10 mouse cellular contexts compared by ENCODE assay signal in the genomic region with DNA sequence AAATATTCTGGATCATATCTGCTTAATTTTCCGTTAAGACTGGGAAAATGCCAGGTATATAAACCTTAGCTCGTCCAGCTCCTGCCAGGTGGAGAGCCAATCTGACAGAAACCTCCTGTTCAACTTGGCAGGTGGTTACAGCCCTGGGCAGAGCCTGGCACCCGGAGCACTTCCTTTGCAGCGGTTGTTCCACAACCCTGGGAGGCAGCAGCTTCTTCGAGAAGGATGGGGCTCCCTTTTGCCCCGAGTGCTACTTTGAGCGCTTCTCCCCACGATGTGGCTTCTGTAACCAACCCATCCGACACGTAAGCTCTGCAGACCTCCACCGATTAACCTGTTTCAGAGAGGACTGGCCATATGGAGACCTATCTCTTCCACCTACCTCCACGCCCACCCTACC. TPM values are rescaled to one million over a fixed set of nuclear protein-coding genes. Genes with fewer than 3 reads are reported as not detected.
DNase-seq lines count a peak whose midpoint lies in the region; ATAC-seq and TF ChIP-seq lines count a peak whose summit lies in the region.
"Had no signal": no experiment of that assay in that cellular context is flagged by ENCODE, and none has a peak within 500 bp of the region (broad histone marks: within the 10 kb centered on the region; RNA-seq: fewer than 3 reads in every experiment).

No protein-coding gene starts in this region.

- TF ChIP-seq CTCF in lung, adult 2 months (IDR thresholded peaks at IDR 0.05; ENCODE audit: insufficient read depth, low read length), result no peak

- 56% methylated on average over 12 of the region's 12 CpGs for WGBS in lung, embryonic 15.5 days
- 57% methylated on average over 12 of the region's 12 CpGs for WGBS in lung, adult 2 months
- 57% methylated on average over 12 of the region's 12 CpGs for WGBS in forebrain, embryonic 12.5 days
- 50% methylated on average over 12 of the region's 12 CpGs for WGBS in limb, embryonic 14.5 days

- no peaks in the 10 kb centered on the region for H3K9me3 ChIP-seq in lung, embryonic 15.5 days
- H3K9me3 ChIP-seq in forebrain, embryonic 12.5 days, result no peaks in the 10 kb centered on the region
- H3K9me3 ChIP-seq in limb, embryonic 14.5 days (ENCODE audit: control insufficient read depth, low read length), result no peaks in the 10 kb centered on the region
- H3K9me3 ChIP-seq: heart, embryonic 15.5 days had no signal

- H3K36me3 ChIP-seq in lung, embryonic 15.5 days, result peaks cover 34% of the 10 kb centered on the region
- H3K36me3 ChIP-seq in forebrain, embryonic 12.5 days (replicated peaks), result no peaks in the 10 kb centered on the region; the same call in 1 of the 2 replicates
- H3K36me3 ChIP-seq in limb, embryonic 14.5 days (ENCODE audit: control insufficient read depth, insufficient read depth, low read length), result peaks cover 27% of the 10 kb centered on the region

- intact Hi-C loops in left cerebral cortex, postnatal 36 days (cut with DNase I), result no loop called here

- H3K4me1 ChIP-seq in lung, embryonic 15.5 days, result peaks cover 47% of the 10 kb centered on the region
- peaks cover 9% of the 10 kb centered on the region for H3K4me1 ChIP-seq in lung, adult 2 months (ENCODE audit: control insufficient read depth, insufficient read depth, low read length)
- peaks cover 23% of the 10 kb centered on the region for H3K4me1 ChIP-seq in forebrain, embryonic 12.5 days
- peaks cover 18% of the 10 kb centered on the region for H3K4me1 ChIP-seq in limb, embryonic 14.5 days (ENCODE audit: control insufficient read depth, insufficient read depth, low read length)

- H3K4me3 ChIP-seq in lung, embryonic 15.5 days, result peak overlapping the region; percentile 20
- H3K4me3 ChIP-seq in lung, adult 2 months (replicated peaks; ENCODE audit: extremely low read depth, low read depth, low read length), result no peak overlapping the region
- peak overlapping the region; percentile 32 for H3K4me3 ChIP-seq in forebrain, embryonic 12.5 days (replicated peaks)
- 0 out of 2 replicates have a peak overlapping the region, but pooled peaks have one; percentile 15 for H3K4me3 ChIP-seq in limb, embryonic 14.5 days (replicated peaks; ENCODE audit: low read length)
- H3K4me3 ChIP-seq: heart, embryonic 15.5 days had no signal

- no peak for TF ChIP-seq POLR2A in lung, adult 2 months (IDR thresholded peaks at IDR 0.05; ENCODE audit: borderline replicate concordance, extremely low read depth, low read depth, low read length)
- no peak for TF ChIP-seq POLR2A in limb, embryonic 14.5 days (IDR thresholded peaks at IDR 0.05; ENCODE audit: borderline replicate concordance, extremely low read depth, insufficient read depth, insufficient read length)

- H3K27me3 ChIP-seq in lung, embryonic 15.5 days, result no peaks in the 10 kb centered on the region
- peaks cover 50% of the 10 kb centered on the region for H3K27me3 ChIP-seq in forebrain, embryonic 12.5 days
- no peaks in the 10 kb centered on the region for H3K27me3 ChIP-seq in limb, embryonic 14.5 days (ENCODE audit: control insufficient read depth, insufficient read depth, low read length)
- H3K27me3 ChIP-seq: heart, embryonic 15.5 days had no signal

- H3K9ac ChIP-seq in lung, embryonic 15.5 days, result no peak overlapping the region
- H3K9ac ChIP-seq in forebrain, embryonic 12.5 days, result no peak overlapping the region; the same call in 1 of the 2 replicates
- H3K9ac ChIP-seq in limb, embryonic 14.5 days (ENCODE audit: low read depth, low read length, severe bottlenecking), result peak overlapping the region; percentile 13; the same call in 1 of the 2 replicates
- H3K9ac ChIP-seq: heart, embryonic 15.5 days; liver, embryonic 14.5 days had no signal

- DNase-seq in lung, adult 2 months, result no peak
- DNase-seq in limb, embryonic 14.5 days (ENCODE audit: low spot score), result no peak
- peak; percentile 38 for DNase-seq in thymus, postnatal 25 days
- DNase-seq in left cerebral cortex, postnatal 36 days (ENCODE audit: low spot score in 2 of 2), result no peak
- DNase-seq in adrenal gland, adult 8-10 months, result no peak

- no peak overlapping the region for H3K27ac ChIP-seq in lung, embryonic 15.5 days
- H3K27ac ChIP-seq in forebrain, embryonic 12.5 days, result no peak overlapping the region
- no peak overlapping the region for H3K27ac ChIP-seq in limb, embryonic 14.5 days (replicated peaks; ENCODE audit: low read depth, low read length)
- H3K27ac ChIP-seq: heart, embryonic 15.5 days; liver, embryonic 14.5 days had no signal

- ATAC-seq in lung, embryonic 15.5 days (ENCODE audit: borderline replicate concordance, extremely low read depth, low FRiP score, low TSS enrichment), result no peak
- ATAC-seq in forebrain, embryonic 12.5 days (ENCODE audit: low FRiP score), result no peak
- ATAC-seq in limb, embryonic 14.5 days (ENCODE audit: low FRiP score, low read depth), result no peak

- H3K4me2 ChIP-seq in lung, embryonic 15.5 days, result peak overlapping the region; percentile 46
- H3K4me2 ChIP-seq in forebrain, embryonic 12.5 days, result peak overlapping the region; percentile 66
- H3K4me2 ChIP-seq in limb, embryonic 14.5 days (replicated peaks; ENCODE audit: low read depth, low read length, severe bottlenecking), result peak overlapping the region; percentile 45

RNA-seq across cellular contexts. Expression of a gene that starts 5.3 kb away (rescaled TPM):
- polyA plus RNA-seq in lung, embryonic 15.5 days (2015; fragmentation: Nextera tagmentation; extraction: Ambion mirVana), result 173 and 178 TPM in 2 replicates
- 131 and 150 TPM in 2 replicates for polyA plus RNA-seq in lung, adult 2 months (2012; rRNA removed)
- polyA plus RNA-seq in forebrain, embryonic 12.5 days (2016; fragmentation: Nextera tagmentation; extraction: Ambion mirVana), result 24.0 and 27.7 TPM in 2 replicates
- polyA plus RNA-seq in limb, embryonic 14.5 days (2012; rRNA removed), result 46.0 and 55.5 TPM in 2 replicates
- 51.2 and 55.4 TPM in 2 replicates for polyA plus RNA-seq in limb, embryonic 14.5 days (2014; fragmentation: Nextera tagmentation; extraction: Ambion mirVana)
- total RNA-seq in left cerebral cortex, postnatal 36 days (2021), result 10 to 100 TPM; 19.0 to 22.6 TPM
- 10 to 100 TPM; 17.0 to 24.2 (median 20.5) TPM for total RNA-seq in adrenal gland, adult 8-10 months (2022)

RNA-seq across cellular contexts. Expression of a gene that starts 13.5 kb away (rescaled TPM):
- 0.15 and 0.19 TPM in 2 replicates for polyA plus RNA-seq in lung, embryonic 15.5 days (2015; fragmentation: Nextera tagmentation; extraction: Ambion mirVana)
- 0.09 and 0.24 TPM in 2 replicates for polyA plus RNA-seq in lung, adult 2 months (2012; rRNA removed)
- polyA plus RNA-seq in forebrain, embryonic 12.5 days (2016; fragmentation: Nextera tagmentation; extraction: Ambion mirVana), result not detected in 2 replicates
- 0.04 TPM in 1 of 2 replicates, not detected in the other for polyA plus RNA-seq in limb, embryonic 14.5 days (2012; rRNA removed)
- not detected in 2 replicates for polyA plus RNA-seq in limb, embryonic 14.5 days (2014; fragmentation: Nextera tagmentation; extraction: Ambion mirVana)
- not detected for total RNA-seq in left cerebral cortex, postnatal 36 days (2021)
- not detected for total RNA-seq in adrenal gland, adult 8-10 months (2022)
- polyA plus RNA-seq: cortical plate, adult 2 months; heart, embryonic 15.5 days had no signal

RNA-seq across cellular contexts. Expression of a gene that starts 14.1 kb away (rescaled TPM):
- polyA plus RNA-seq in lung, embryonic 15.5 days (2015; fragmentation: Nextera tagmentation; extraction: Ambion mirVana), result 8.2 and 9.1 TPM in 2 replicates
- 2.4 and 3.1 TPM in 2 replicates for polyA plus RNA-seq in lung, adult 2 months (2012; rRNA removed)
- polyA plus RNA-seq in forebrain, embryonic 12.5 days (2016; fragmentation: Nextera tagmentation; extraction: Ambion mirVana), result 11.7 and 12.0 TPM in 2 replicates
- polyA plus RNA-seq in limb, embryonic 14.5 days (2012; rRNA removed), result 3.2 and 3.4 TPM in 2 replicates
- 8.1 and 8.8 TPM in 2 replicates for polyA plus RNA-seq in limb, embryonic 14.5 days (2014; fragmentation: Nextera tagmentation; extraction: Ambion mirVana)
- 1 to 10 TPM; 2.7 to 3.7 TPM for total RNA-seq in left cerebral cortex, postnatal 36 days (2021)
- 10 to 100 TPM in 2 of 4 experiments, 1 to 10 TPM in 2; 8.8 to 11.7 (median 9.9) TPM for total RNA-seq in adrenal gland, adult 8-10 months (2022)

RNA-seq across cellular contexts. Expression of a gene that starts 14.8 kb away (rescaled TPM):
- 22.4 and 24.5 TPM in 2 replicates for polyA plus RNA-seq in lung, embryonic 15.5 days (2015; fragmentation: Nextera tagmentation; extraction: Ambion mirVana)
- polyA plus RNA-seq in lung, adult 2 months (2012; rRNA removed), result 41.3 and 45.2 TPM in 2 replicates
- polyA plus RNA-seq in forebrain, embryonic 12.5 days (2016; fragmentation: Nextera tagmentation; extraction: Ambion mirVana), result 14.0 and 15.4 TPM in 2 replicates
- polyA plus RNA-seq in limb, embryonic 14.5 days (2012; rRNA removed), result 21.2 and 31.9 TPM in 2 replicates
- 14.5 and 16.7 TPM in 2 replicates for polyA plus RNA-seq in limb, embryonic 14.5 days (2014; fragmentation: Nextera tagmentation; extraction: Ambion mirVana)
- 10 to 100 TPM; 11.3 to 13.6 TPM for total RNA-seq in left cerebral cortex, postnatal 36 days (2021)
- 10 to 100 TPM; 23.2 to 30.2 (median 24.4) TPM for total RNA-seq in adrenal gland, adult 8-10 months (2022)

RNA-seq across cellular contexts. Expression of a gene that starts 45.8 kb away (rescaled TPM):
- 19.0 and 23.9 TPM in 2 replicates for polyA plus RNA-seq in lung, embryonic 15.5 days (2015; fragmentation: Nextera tagmentation; extraction: Ambion mirVana)
- 186 and 243 TPM in 2 replicates for polyA plus RNA-seq in lung, adult 2 months (2012; rRNA removed)
- polyA plus RNA-seq in forebrain, embryonic 12.5 days (2016; fragmentation: Nextera tagmentation; extraction: Ambion mirVana), result 0.29 TPM in 1 of 2 replicates, not detected in the other
- polyA plus RNA-seq in limb, embryonic 14.5 days (2012; rRNA removed), result 53.8 and 80.3 TPM in 2 replicates
- polyA plus RNA-seq in limb, embryonic 14.5 days (2014; fragmentation: Nextera tagmentation; extraction: Ambion mirVana), result 40.2 and 70.8 TPM in 2 replicates
- total RNA-seq in left cerebral cortex, postnatal 36 days (2021), result 1 to 10 TPM; 7.4 to 8.7 TPM
- total RNA-seq in adrenal gland, adult 8-10 months (2022), result 1 to 10 TPM in 2 of 4 experiments, not detected in 2; 4.1 to 5.3 TPM
